Mouse (Mus musculus) hindbrain, embryonic 10.5 days (tissue): ENCODE results near the gene Serpina3c. TPM values are rescaled to one million over a fixed set of nuclear protein-coding genes. Genes with fewer than 3 reads are reported as not detected.

Source experiments
- DNase-seq: peaks from one replicate; pipeline ENCODE4 v3.0.0-alpha.2; 2017; ENCODE audit warnings: low spot score
- H3K27ac ChIP-seq: fragments of 300-500 bp; sonication (generic); 2 replicates; pipeline ENCODE4 v1.5.1; 2016; ENCODE audit warnings: mild to moderate bottlenecking, moderate library complexity
- H3K27me3 ChIP-seq: fragments of 300-500 bp; sonication (generic); 2 replicates; pipeline ENCODE4 v1.6.1; 2016; ENCODE audit warnings: mild to moderate bottlenecking; ENCODE audit not compliant: poor library complexity, insufficient read depth, severe bottlenecking
- H3K36me3 ChIP-seq: fragments of 300-500 bp; sonication (generic); 2 replicates; pipeline ENCODE4 v1.6.1; 2016; ENCODE audit warnings: mild to moderate bottlenecking, moderate library complexity
- H3K4me1 ChIP-seq: fragments of 300-500 bp; sonication (generic); replicated peaks from 2 replicates; pipeline ENCODE4 v1.6.1; 2016; ENCODE audit warnings: mild to moderate bottlenecking
- H3K4me3 ChIP-seq: fragments of 300-500 bp; sonication (generic); 2 replicates; pipeline ENCODE4 v1.5.1; 2016; ENCODE audit warnings: mild to moderate bottlenecking, moderate library complexity
- H3K9me3 ChIP-seq: fragments of 300-500 bp; sonication (generic); 2 replicates; pipeline ENCODE4 v1.6.1; 2016; ENCODE audit warnings: mild to moderate bottlenecking, moderate library complexity
- whole genome bisulfite sequencing: fragments of 180-500 bp; shearing (Covaris S2); methylation state at CpG from one replicate; pipeline ENCODE4 v1.1.7; 2016; 5-methylcytosine and 5-hydroxymethylcytosine counted together
- polyA plus RNA-seq: library from polyadenylated mRNA; unstranded; fragments of >200 nt; fragmentation: Nextera tagmentation; extraction: Ambion mirVana; gene quantifications from 2 replicates; pipeline ENCODE4 v1.2.1, GENCODE M21; 2016

Serpina3c gene
- polyA plus RNA-seq, 1 experiment from 2014 or later = not detected

- Histone ChIP-seq H3K9me3 (no peaks in the 10 kb centered on the region), H3K27ac (no peak within 1 kb of the TSS), H3K4me1 (no peaks in the 10 kb centered on the region), H3K27me3 (no peaks in the 10 kb centered on the region), H3K4me3 (no peak within 1 kb of the TSS), H3K36me3 (no peaks in the 10 kb centered on the region)
- no peak for DNase-seq
- 94% methylated on average over 6 of the region's 6 CpGs for WGBS
These were observed 52.9 kb downstream of the Serpina3c start, which contains the start of gene Serpina5 for GRCm38 (mm10) chr12:104100768-104101167. Gene Serpina5, plus strand, starts transcription at chr12:104101113.

Other genes with a start within 250 kb of the Serpina3c start
- not detected in 2 replicates for gene Serpina1c, start 249.0 kb downstream of the Serpina3c start, polyA plus RNA-seq
- gene Serpina1e, start 194.9 kb downstream of the Serpina3c start, polyA plus RNA-seq = not detected in 2 replicates
- not detected in 2 replicates for gene Serpina11, start 163.9 kb downstream of the Serpina3c start, polyA plus RNA-seq
- gene Serpina9, start 140.1 kb downstream of the Serpina3c start, polyA plus RNA-seq = not detected in 2 replicates
- gene Serpina12, start 109.4 kb downstream of the Serpina3c start, polyA plus RNA-seq = not detected in 2 replicates
- not detected in 2 replicates for gene Serpina5, start 52.8 kb downstream of the Serpina3c start, polyA plus RNA-seq
- gene Serpina3a, start 41.1 kb downstream of the Serpina3c start, polyA plus RNA-seq = not detected in 2 replicates
- not detected in 2 replicates for gene Serpina3b, start 25.9 kb downstream of the Serpina3c start, polyA plus RNA-seq
- 0.47 TPM in 1 of 2 replicates, not detected in the other for gene Serpina3f, start 60.7 kb upstream of the Serpina3c start, polyA plus RNA-seq
- not detected in 2 replicates for gene Serpina3g, start 82.4 kb upstream of the Serpina3c start, polyA plus RNA-seq
- 0.34 TPM in 1 of 2 replicates, not detected in the other for gene Serpina3i, start 109.3 kb upstream of the Serpina3c start, polyA plus RNA-seq
- not detected in 2 replicates for gene Serpina3j, start 160.7 kb upstream of the Serpina3c start, polyA plus RNA-seq
- not detected in 2 replicates for gene Serpina3k, start 184.6 kb upstream of the Serpina3c start, polyA plus RNA-seq
- gene Serpina3m, start 184.6 kb upstream of the Serpina3c start, polyA plus RNA-seq = not detected in 2 replicates